Mouse (Mus musculus): ENCODE data around the gene Gm12169.
"Not testable (repeated sequence)": the region's sequence is repeated elsewhere in the genome, so short reads cannot be mapped to it uniquely, and the experiment has no call there.

Gene Gm12169

GRCm38 (mm10) chr11:46523912-46524311 is at the start of gene Gm12169:
Gene Gm12169, plus strand, starts transcription at chr11:46524212.
- no peak for DNase-seq

- DNase-seq: no peak
Measured at GRCm38 (mm10) chr11:46474220-46474619, 49.8 kb upstream of the Gm12169 start.

- DNase-seq: no peak
Measured at GRCm38 (mm10) chr11:46479311-46479710, 44.7 kb upstream of the Gm12169 start.

- no peak for DNase-seq
Measured at GRCm38 (mm10) chr11:46480517-46480916, 43.5 kb upstream of the Gm12169 start.

- no peak for DNase-seq
Measured at GRCm38 (mm10) chr11:46488231-46488630, 35.8 kb upstream of the Gm12169 start.

- no peak for DNase-seq
Measured at GRCm38 (mm10) chr11:46488650-46489049, 35.4 kb upstream of the Gm12169 start.

GRCm38 (mm10) chr11:46507146-46507545 is 16.9 kb upstream of the Gm12169 start:
- DNase-seq: no peak

- DNase-seq: no peak
Measured at GRCm38 (mm10) chr11:46509900-46510299, 14.1 kb upstream of the Gm12169 start.

- not testable (repeated sequence) for DNase-seq
Measured at GRCm38 (mm10) chr11:46521341-46521740, 2.7 kb upstream of the Gm12169 start.

- no peak for DNase-seq
Measured at GRCm38 (mm10) chr11:46522719-46523118, 1.3 kb upstream of the Gm12169 start.

- DNase-seq: no peak
Measured at GRCm38 (mm10) chr11:46530149-46530548, 6.1 kb downstream of the Gm12169 start.

- no peak for DNase-seq
Measured at GRCm38 (mm10) chr11:46536978-46537377, 13.0 kb downstream of the Gm12169 start.

- no peak for DNase-seq
Measured at GRCm38 (mm10) chr11:46543530-46543929, 19.5 kb downstream of the Gm12169 start.

GRCm38 (mm10) chr11:46549721-46550120 is 25.7 kb downstream of the Gm12169 start:
- no peak for DNase-seq

GRCm38 (mm10) chr11:46552741-46553140 is 28.7 kb downstream of the Gm12169 start:
- DNase-seq: no peak

- DNase-seq: no peak
Measured at GRCm38 (mm10) chr11:46561096-46561495, 37.1 kb downstream of the Gm12169 start.

- DNase-seq: no peak
Measured at GRCm38 (mm10) chr11:46564671-46565070, 40.7 kb downstream of the Gm12169 start.

- no peak for DNase-seq
Measured at GRCm38 (mm10) chr11:46565967-46566366, 42.0 kb downstream of the Gm12169 start.

- DNase-seq: no peak
Measured at GRCm38 (mm10) chr11:46569107-46569506, 45.1 kb downstream of the Gm12169 start.

GRCm38 (mm10) chr11:46571327-46571726 is 47.3 kb downstream of the Gm12169 start, which contains the start of gene BC053393:
Gene BC053393, plus strand, starts transcription at chr11:46571536.
- no peak for DNase-seq

- DNase-seq: no peak
Measured at GRCm38 (mm10) chr11:46578771-46579281, 54.8 kb downstream of the Gm12169 start.

GRCm38 (mm10) chr11:46580428-46580827 is 56.4 kb downstream of the Gm12169 start:
- DNase-seq: no peak

GRCm38 (mm10) chr11:46582741-46583140 is 58.7 kb downstream of the Gm12169 start:
- DNase-seq: no peak
